Mouse (Mus musculus): ENCODE data around the gene Dad1. TPM values are rescaled to one million over a fixed set of nuclear protein-coding genes. Genes with fewer than 3 reads are reported as not detected.
A peak's percentile ranks its signal among the peaks of the same experiment; 100 is the strongest.
"Not testable (repeated sequence)": the region's sequence is repeated elsewhere in the genome, so short reads cannot be mapped to it uniquely, and the experiment has no call there.

The Dad1 gene
- total RNA-seq, 2 experiments from 2014 or later = 195 to 211 TPM

DNA sequence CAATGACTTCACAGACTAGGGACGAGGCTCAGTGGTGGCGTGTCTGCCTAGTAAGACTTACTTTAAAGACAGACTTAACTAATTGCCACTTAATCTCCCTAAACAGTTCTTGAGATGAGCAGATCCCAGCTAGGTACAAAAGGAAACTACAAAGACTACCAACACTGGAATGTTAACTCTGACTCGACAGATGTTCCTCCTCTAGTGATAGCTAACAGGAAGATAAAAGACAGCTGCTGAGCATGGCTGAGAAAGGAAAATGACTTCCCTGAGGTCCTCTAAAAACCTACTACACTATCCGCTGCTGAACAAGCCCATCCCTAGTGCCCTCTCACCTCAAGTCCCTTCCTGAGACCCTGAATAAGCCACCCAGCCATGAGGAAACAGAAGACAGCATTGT, 3.8 kb downstream of the Dad1 start:
- DNase-seq (ENCODE audit: low spot score in 2 of 2) = no peak

DNA sequence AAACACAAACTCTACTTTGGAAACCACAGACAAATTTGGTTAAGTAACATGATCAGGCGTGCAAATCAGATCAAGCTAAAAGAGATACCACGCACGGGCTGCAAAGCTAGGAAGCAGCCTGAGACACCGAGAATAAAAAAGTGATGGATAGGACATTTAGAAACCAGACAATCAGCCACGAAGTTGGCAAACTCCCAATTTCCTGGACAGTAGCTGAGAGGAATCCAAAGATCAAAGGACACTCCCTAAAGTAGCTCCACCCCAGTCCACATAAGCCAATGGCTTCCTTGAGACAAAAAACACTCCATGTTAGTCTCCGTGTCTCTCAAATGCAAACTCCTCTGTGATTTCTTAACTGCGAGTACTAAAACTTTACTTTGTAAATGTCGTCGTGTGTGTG, 4.6 kb downstream of the Dad1 start:
- DNase-seq (ENCODE audit: low spot score in 2 of 2) = peak in 1 of 2 experiments; percentile 32

DNA sequence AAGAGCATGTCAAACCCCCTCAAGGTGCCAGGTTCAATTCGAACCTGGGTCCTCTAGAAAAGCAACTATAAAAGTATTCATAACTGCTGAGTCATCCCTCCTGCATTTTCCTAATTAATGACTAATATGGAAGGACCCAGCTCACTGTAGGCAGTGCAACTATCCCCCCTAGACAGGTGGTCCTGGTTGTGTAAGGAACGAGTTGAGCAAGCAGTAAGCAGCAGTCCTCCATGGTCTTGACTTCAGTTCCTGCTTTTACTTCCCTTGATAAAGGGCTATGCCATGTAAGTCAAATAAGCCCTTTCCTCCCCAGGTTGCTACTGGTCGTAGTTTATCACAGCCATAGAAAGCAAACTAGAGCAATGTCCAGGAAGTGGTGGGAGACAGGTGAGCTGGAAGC, 7.7 kb downstream of the Dad1 start:
- no peak for DNase-seq (ENCODE audit: low spot score in 2 of 2)

DNA sequence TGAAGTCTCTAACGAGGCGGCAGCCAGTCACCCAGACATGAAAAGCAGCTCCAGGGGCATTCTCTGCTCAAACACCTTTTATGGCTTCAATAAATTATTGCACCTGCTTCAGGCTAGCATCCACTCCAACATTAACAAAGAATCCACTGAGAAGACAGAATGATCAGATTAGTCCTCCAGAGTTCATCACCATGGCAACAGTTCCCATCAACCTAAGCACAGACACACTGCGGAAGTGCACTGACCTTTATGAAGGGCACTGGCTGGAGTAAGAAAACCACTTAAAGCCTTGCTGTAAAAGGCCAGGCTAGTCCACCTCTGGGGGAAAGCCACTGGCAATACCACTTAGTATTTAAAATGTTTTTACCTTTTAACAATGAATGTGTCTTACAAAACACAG, 9.7 kb downstream of the Dad1 start:
- no peak for DNase-seq (ENCODE audit: low spot score in 2 of 2)

DNA sequence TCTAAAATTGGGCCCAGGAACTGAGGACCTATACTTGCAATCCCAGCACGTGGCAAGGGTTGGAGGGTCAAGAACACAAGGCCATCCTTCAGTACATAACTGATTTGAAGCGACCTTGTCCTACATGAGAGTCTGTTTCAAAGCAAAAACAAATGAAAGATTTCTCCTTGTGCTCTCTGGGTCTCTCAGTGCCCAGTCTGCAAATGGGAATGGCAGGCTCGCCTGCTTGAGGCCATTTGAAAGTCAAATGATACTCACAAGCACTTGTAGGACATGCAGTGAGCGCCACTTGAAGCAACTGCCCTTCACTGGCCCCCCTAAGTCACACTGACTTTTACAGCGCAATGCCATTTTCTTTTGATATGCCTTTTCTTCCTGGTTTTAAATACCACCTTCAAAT, 13.4 kb downstream of the Dad1 start:
- no peak for DNase-seq (ENCODE audit: low spot score in 2 of 2)

DNA sequence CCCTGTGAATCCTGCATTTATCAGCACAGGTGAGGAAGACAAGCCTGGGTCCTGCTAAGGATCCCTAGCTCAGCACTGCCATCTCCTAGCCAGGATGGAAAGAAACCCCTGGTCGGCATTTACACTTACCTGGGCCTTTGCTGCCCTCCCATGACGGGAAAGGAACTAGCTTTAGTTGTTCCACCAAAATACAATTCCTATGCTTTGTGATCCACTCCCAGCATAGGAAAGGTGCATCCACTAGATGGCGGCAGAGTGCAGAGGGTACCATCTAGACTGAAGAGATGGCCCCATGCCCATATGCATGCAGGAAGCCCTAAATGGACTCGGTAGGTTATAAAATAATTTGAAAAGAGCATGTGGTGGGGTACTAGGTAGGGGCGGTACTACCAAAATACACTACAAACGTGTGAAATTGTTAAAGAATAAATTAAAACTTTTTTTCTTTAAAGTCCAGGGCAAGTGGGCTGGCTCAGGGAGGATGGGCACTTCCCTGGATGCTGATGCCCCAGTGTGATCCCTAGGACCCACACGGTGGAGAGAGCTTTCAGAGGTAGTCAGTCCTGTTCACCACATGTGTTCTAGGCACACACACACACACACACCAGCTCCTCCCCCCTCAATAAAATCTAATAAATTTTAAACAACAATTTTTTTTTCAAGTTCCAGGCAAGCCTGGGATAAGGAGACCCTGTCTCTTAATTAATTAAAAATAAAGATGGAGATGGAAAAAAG, 14.7 kb downstream of the Dad1 start:
- peak; percentile 60 to 80 for DNase-seq (ENCODE audit: low spot score in 2 of 2)

DNA sequence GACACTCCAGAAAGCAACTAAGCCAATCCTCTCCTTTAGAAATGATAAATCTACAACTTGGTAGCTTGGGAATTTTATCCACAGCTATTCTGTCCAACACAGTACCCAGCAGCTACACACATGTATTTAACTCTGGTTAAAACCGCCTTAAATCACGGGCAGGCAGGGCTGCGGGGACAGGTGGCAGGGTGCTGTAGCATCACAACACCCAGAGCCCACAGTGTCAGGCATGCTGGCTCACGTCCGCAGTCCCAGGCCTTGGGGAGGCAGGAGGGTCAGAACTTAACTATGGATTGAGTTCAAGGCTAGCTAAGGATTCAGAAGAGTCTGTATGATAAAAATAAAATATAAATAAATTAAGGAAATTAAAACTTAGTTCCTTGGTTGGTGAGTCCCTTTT, 17.0 kb downstream of the Dad1 start:
- no peak for DNase-seq (ENCODE audit: low spot score in 2 of 2)

DNA sequence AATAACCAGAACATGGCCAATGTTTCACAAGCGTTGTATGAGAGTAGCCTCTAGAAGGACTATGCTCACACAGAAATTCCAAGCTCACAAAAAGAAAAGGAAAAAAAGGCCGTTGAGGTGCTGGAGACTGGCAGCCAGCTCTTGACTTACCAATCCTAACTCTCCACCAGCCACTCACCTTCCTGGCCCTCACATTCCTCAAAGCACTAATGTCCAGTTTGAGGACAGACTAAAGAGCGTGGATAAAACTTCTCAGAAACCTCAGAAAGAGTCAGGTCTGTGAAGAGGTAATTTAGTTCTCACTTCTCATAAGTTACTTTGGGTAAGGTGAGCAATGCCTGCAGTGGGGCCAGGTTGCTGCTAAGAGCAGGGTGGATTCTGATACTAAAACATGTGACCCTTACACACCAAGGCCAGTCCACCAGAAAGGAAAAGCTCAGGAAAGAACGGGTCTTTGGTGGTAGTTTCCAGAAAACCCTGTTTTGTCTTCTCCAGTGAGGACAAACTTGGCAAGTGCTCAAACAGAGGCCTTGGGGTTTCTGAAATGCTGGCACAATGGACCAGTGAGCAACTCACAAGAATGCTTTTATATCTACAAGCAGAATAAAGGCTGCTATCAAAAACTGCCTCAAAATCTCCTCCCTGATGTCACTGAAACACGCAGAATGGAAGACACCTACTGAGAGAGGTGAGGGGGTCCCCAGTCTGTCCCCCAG, 17.9 kb downstream of the Dad1 start:
- no peak for DNase-seq (ENCODE audit: low spot score in 2 of 2)

DNA sequence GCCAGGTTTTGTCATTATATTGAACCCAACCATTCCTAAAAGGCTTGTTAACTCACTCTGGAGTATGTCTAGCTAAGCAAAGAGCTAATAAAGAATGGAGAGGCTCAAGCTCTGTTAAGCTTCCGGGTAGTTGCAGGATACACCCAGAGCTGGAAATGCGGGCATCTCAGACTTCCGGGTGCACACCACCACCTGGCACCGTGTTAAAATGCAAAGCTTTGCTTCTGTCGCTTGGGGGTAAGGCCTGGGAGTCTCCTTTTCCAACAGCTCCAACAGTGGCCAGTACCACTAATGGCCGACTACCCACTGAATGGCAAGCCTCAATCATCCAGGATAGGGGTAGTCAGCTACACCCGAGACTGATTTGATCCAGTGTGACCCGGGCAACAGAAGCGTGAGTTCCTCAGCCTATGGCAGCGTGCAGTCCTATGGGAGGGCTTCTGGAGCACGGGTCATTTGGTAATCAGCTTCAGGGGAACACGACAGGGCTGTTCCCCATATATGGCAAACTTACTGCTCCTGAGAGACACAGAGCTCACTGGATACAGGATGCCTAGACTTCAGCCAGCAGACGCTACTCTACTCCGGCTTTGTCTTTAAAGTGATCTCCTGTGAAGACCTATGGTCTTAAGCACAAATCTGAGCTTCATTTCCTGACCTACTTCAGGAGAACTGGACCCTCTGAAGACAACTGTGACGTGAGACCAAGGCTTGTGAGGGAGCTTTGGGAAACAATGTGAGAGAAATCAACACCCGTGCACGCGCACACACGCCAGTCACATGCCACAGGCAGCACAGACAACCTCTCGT, 19.5 kb downstream of the Dad1 start:
- no peak for DNase-seq (ENCODE audit: low spot score in 2 of 2)

DNA sequence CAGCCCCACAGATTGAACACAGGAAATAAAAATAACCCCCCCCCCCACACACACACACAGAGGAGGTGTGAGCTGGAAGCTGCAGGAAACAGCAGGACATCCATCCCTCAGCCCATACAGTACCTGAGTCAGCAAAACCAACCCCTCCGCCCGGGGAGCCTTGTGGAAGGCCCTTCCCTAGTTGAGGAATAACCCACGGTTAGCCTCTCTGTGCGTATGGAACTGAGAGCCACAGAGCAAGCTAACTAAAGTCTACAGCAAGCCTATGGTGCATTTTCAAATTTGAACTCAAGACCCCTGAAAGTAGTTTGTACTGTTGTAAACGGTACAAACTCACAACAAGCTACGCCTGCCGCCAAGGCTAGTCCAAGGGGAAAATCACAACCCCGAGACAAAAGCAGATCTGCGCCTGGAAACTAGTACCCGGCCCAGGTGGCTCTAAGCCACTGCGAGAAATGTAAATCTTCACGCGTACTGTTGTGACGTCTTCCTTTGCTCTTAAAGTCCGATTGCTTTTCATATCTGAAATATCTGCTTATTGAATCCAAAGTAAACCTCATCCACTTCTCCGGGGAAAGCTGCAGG, 20.3 kb downstream of the Dad1 start:
- no peak for DNase-seq (ENCODE audit: low spot score in 2 of 2)

DNA sequence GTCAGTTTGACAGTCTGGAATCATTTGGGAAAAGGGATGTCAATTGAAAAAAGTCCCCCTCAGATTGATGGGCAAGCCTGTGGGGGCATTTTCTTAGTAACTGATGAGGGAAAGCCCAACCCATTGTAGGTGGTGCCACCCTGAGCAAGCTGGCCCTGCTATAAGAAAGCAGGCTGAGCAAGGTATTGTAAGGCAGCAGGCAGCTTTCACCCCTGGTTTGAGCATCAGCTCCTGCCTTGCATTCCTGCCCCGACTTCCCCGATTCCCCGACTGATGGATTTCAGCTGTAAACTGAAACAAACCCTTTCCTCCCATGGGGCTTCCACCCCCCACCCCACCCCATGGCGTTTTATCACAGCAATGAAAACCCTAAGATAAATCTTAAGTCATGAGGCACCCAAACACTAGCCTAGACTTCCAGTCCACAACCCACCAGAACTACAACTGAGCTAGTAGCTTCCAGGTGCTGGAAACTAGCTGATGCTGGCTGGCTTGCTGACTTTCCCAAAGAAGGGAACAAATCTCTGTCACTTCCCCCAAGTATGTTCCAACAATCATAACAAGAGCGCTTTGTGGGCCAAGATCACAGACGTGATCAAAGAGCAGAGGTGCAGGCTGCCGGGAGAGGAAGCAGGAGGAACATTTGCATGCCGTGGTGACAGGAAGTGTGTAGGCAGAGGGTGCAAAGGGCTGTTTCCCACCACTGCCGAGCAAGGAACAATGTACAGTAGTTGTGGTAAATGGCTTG, 20.9 kb downstream of the Dad1 start:
- DNase-seq (ENCODE audit: low spot score in 2 of 2) = no peak

DNA sequence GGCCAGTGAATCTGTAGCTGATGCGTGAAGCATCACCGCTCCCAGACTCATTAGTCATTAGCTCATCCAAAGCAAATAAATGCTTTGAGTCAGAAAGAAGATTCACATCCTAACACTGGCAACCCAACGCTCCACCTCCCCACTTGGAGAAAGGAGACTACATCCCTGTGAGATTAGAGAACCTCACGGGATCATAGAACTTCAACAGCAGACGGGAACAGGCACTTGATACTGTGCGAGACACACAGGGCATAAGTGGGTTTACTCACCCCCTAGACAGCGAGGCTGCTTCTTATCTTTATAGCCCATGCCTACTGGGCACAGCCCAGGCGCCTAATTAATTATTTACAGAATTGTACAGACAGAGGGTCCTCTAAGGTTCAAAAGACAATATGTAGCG, 21.8 kb downstream of the Dad1 start:
- DNase-seq (ENCODE audit: low spot score in 2 of 2) = no peak

DNA sequence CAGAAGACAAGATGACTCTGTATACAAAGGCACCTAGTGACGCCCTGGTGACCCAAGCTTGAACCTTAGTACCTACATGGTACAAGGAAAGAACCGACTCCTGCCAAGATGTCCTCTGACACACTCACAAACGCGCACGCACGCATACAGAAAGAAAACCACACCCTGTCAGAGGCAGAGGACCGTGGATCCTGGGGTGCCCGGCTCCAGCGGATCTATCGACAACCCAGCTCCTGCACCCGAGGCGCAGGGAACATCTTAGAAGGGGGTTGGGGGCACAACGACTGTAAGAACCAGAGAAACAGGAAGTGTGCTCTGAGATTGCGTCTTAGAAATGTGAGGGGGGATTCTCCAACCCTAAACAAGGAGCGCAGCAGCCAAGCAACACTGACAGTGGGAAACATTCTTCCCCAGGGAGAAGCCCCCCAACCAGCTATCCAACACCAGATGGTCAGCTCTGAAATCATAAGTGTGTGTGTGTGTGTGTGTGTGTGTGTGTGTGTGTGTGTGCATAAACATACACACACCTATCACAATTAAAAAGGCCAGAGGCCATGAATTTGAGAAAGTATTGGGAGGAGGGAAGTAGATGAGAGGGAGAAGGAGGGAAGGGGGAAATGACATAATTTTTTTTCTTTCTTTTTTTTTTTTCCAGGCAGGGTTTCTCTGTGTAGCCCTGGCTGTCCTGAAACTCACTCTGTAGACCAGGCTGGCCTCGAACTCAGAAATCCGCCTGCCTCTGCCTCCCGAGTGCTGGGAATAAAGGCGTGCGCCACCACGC, 22.5 kb downstream of the Dad1 start:
- DNase-seq (ENCODE audit: low spot score in 2 of 2) = no peak

DNA sequence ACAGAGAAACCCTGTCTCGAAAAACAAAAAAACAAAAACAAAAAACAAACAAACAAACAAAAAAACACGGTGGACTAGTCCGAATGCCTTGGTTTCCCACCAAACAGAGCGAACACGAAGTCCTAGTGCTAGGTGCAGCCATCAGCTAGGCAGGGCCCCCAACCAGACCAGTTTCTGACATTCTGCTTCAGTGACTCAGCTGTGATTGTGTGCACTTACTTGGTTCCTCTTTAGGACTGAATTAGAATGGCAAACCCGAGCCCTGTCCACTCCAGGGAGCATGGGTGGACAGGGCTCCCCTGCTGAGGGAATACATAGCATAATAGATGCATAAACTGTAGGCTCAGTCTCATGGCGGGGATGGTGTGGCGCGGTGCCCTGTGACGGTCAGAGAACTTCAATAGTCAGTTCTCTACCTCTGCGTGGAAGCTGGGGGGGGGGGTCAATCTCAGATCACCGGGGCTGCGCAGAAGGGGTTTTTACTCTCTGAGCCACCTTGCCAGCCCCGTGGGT, 23.2 kb downstream of the Dad1 start:
- DNase-seq (ENCODE audit: low spot score in 2 of 2) = no peak

DNA sequence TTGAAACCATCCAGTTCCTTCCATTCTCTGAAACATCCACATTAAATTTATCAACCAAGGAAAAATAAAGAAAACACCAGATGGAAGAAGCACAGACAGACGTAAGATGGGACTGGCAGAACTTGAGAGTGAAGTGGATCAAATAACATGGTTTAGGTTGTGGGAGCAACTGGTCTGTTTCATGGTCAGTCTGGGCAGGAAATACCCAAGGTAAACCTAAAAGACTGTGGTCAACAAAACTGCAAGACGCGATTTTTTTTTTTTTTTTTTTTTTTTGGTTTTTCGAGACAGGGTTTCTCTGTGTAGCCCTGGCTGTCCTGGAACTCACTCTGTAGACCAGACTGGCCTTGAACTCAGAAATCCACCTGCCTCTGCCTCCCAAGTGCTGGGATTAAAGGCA, 24.1 kb downstream of the Dad1 start:
- DNase-seq (ENCODE audit: low spot score in 2 of 2) = not testable (repeated sequence)

DNA sequence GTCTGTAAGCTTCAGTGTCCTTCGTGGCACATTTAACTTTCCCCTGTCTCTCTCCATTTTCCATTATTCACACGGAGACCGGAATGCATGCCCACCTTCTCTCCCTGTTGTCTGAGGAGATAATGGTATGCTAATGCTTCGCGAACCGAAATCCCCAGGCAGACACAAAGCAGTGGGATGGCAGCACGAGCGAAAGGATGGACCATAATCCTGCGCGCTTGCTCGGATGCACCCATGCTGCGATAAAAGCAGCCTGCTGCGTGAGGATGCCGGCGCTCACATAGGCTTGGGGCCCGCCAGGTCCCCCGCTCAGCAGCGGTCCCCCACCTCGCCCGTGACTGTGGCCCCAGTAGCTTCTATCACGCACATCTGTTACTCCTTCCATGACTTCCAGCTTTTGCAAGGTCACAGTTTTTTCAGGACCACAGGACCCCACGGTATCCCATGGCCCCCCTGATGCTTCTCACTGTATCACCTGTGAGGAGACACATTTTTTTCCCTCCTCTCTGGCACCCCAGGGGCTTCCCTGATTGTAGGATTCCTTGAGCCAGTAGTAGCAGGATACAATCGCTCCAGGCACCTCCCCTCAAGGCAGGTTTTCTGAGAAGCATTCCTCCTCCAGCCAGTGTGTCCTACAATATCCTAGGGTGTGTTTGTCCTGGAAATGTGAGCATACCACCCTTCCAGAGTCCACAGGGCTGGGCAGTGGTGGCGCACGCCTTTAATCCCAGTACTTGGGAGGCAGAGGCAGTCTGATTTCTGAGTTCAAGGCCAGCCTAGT, 24.8 kb downstream of the Dad1 start:
- DNase-seq (ENCODE audit: low spot score in 2 of 2) = no peak

DNA sequence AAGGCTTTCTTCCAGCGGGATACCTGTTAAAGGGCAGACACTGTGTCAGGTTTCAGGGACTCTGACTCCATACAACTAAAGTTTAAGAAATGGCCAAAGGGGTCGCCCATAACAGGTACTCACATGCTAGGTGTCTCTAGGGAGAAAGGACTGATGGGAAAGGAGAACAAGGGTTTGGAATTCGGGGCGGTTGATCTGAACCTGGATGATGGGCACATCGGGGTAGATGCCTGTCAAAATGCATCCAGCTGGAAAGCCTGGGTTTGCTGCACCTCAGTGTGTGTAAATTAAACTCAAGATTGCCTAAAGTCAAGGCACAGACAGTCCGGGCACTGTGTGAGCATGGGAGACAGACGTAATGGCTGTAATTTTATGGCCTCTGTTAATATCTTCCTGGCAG, 25.4 kb downstream of the Dad1 start:
- no peak for DNase-seq (ENCODE audit: low spot score in 2 of 2)

DNA sequence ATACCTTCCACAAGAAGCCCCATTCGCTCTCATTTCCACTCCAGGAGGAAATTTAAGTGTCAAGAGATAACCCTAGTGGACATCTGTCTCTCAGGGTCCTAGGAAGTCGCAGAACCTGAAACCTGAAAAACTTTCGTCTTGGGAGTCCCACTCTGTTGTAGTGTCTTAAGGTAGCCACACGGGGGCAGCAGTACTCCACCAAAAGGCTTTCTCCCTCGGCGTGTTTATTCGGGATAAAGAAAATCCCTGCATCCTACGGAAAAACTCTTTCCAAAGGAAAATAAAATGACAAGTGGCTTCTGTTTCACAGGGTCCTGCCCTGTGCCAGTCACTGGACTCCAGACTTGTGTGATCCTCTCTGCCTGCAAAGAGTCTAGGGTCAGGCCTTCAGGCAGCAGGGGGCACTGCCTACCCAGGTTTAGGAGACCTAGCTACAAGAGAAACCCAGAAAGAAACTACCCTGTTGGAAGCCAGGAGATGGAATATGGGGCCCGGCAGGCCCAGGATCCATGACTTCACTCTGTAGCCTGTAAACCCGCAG, 25.9 kb downstream of the Dad1 start:
- peak in 1 of 2 experiments; percentile 58 for DNase-seq (ENCODE audit: low spot score in 2 of 2)
